Mouse (Mus musculus): ENCODE measurements around the gene Slc41a3. TPM values are rescaled to one million over a fixed set of nuclear protein-coding genes. Genes with fewer than 3 reads are reported as not detected.

The Slc41a3 gene
- polyA plus RNA-seq, 1 experiment = not detected

- Histone ChIP-seq H3K27ac (ENCODE audit: insufficient read depth, low read depth, low read length) (peak overlapping the region; percentile 37; the same call in 1 of the 2 replicates), H3K4me1 (ENCODE audit: control insufficient read depth, insufficient read depth, low read length) (peaks cover 24% of the 10 kb centered on the region), H3K4me3 (ENCODE audit: insufficient read depth, low read depth, low read length) (no peak overlapping the region)
- WGBS = 45% methylated on average over 13 of the region's 13 CpGs
- no peak for TF ChIP-seq POLR2A (IDR thresholded peaks at IDR 0.05; ENCODE audit: insufficient read depth, low read depth, low read length)
- TF ChIP-seq CTCF (IDR thresholded peaks at IDR 0.05; ENCODE audit: insufficient read depth, low read depth, low read length) = no peak
Measured at GRCm38 (mm10) chr6:90565357-90566215, 38.9 kb upstream of the Slc41a3 start.

- WGBS = 95% methylated on average over 3 of the region's 3 CpGs
- Histone ChIP-seq H3K27ac (ENCODE audit: insufficient read depth, low read depth, low read length) (no peak overlapping the region), H3K4me3 (ENCODE audit: insufficient read depth, low read depth, low read length) (no peak overlapping the region), H3K4me1 (ENCODE audit: control insufficient read depth, insufficient read depth, low read length) (peaks cover 22% of the 10 kb centered on the region)
- TF ChIP-seq POLR2A (IDR thresholded peaks at IDR 0.05; ENCODE audit: insufficient read depth, low read depth, low read length) (no peak), CTCF (IDR thresholded peaks at IDR 0.05; ENCODE audit: insufficient read depth, low read depth, low read length) (no peak)
Measured at GRCm38 (mm10) chr6:90567486-90567885, 37.0 kb upstream of the Slc41a3 start.

- H3K27ac ChIP-seq (ENCODE audit: insufficient read depth, low read depth, low read length) = no peak overlapping the region
- H3K4me3 ChIP-seq (ENCODE audit: insufficient read depth, low read depth, low read length) = no peak overlapping the region
- H3K4me1 ChIP-seq (ENCODE audit: control insufficient read depth, insufficient read depth, low read length) = peaks cover 22% of the 10 kb centered on the region
- WGBS = 83% methylated on average over 3 of the region's 3 CpGs
- TF ChIP-seq POLR2A (IDR thresholded peaks at IDR 0.05; ENCODE audit: insufficient read depth, low read depth, low read length) (no peak), CTCF (IDR thresholded peaks at IDR 0.05; ENCODE audit: insufficient read depth, low read depth, low read length) (no peak)
Measured at GRCm38 (mm10) chr6:90567928-90568327, 36.6 kb upstream of the Slc41a3 start.

GRCm38 (mm10) chr6:90568721-90569120 lies 35.8 kb upstream of the Slc41a3 start:
- TF ChIP-seq POLR2A (IDR thresholded peaks at IDR 0.05; ENCODE audit: insufficient read depth, low read depth, low read length) = no peak
- no peak for TF ChIP-seq CTCF (IDR thresholded peaks at IDR 0.05; ENCODE audit: insufficient read depth, low read depth, low read length)
- Histone ChIP-seq H3K27ac (ENCODE audit: insufficient read depth, low read depth, low read length) (no peak overlapping the region), H3K4me1 (ENCODE audit: control insufficient read depth, insufficient read depth, low read length) (peaks cover 22% of the 10 kb centered on the region), H3K4me3 (ENCODE audit: insufficient read depth, low read depth, low read length) (no peak overlapping the region)
- 70% methylated on average over 4 of the region's 4 CpGs for WGBS

- no peak overlapping the region for H3K4me3 ChIP-seq (ENCODE audit: insufficient read depth, low read depth, low read length)
- no peak for TF ChIP-seq POLR2A (IDR thresholded peaks at IDR 0.05; ENCODE audit: insufficient read depth, low read depth, low read length)
- TF ChIP-seq CTCF (IDR thresholded peaks at IDR 0.05; ENCODE audit: insufficient read depth, low read depth, low read length) = no peak
- WGBS = 83% methylated on average over 12 of the region's 12 CpGs
- peaks cover 14% of the 10 kb centered on the region for H3K4me1 ChIP-seq (ENCODE audit: control insufficient read depth, insufficient read depth, low read length)
- no peak overlapping the region for H3K27ac ChIP-seq (ENCODE audit: insufficient read depth, low read depth, low read length)
Measured at GRCm38 (mm10) chr6:90569736-90570383, 34.7 kb upstream of the Slc41a3 start.

GRCm38 (mm10) chr6:90570392-90570791 lies 34.1 kb upstream of the Slc41a3 start:
- no peak for TF ChIP-seq POLR2A (IDR thresholded peaks at IDR 0.05; ENCODE audit: insufficient read depth, low read depth, low read length)
- TF ChIP-seq CTCF (IDR thresholded peaks at IDR 0.05; ENCODE audit: insufficient read depth, low read depth, low read length) = no peak
- 88% methylated on average over 8 of the region's 8 CpGs for WGBS
- no peak overlapping the region for H3K27ac ChIP-seq (ENCODE audit: insufficient read depth, low read depth, low read length)
- H3K4me1 ChIP-seq (ENCODE audit: control insufficient read depth, insufficient read depth, low read length) = peaks cover 11% of the 10 kb centered on the region
- H3K4me3 ChIP-seq (ENCODE audit: insufficient read depth, low read depth, low read length) = no peak overlapping the region

- WGBS = 42% methylated on average over 3 of the region's 3 CpGs
- TF ChIP-seq POLR2A (IDR thresholded peaks at IDR 0.05; ENCODE audit: insufficient read depth, low read depth, low read length) = no peak
- TF ChIP-seq CTCF (IDR thresholded peaks at IDR 0.05; ENCODE audit: insufficient read depth, low read depth, low read length) = no peak
- no peak overlapping the region for H3K27ac ChIP-seq (ENCODE audit: insufficient read depth, low read depth, low read length)
Measured at GRCm38 (mm10) chr6:90575261-90575715, 29.2 kb upstream of the Slc41a3 start.

GRCm38 (mm10) chr6:90578174-90578573 lies 26.4 kb upstream of the Slc41a3 start:
- TF ChIP-seq POLR2A (IDR thresholded peaks at IDR 0.05; ENCODE audit: insufficient read depth, low read depth, low read length) = no peak
- TF ChIP-seq CTCF (IDR thresholded peaks at IDR 0.05; ENCODE audit: insufficient read depth, low read depth, low read length) = no peak
- Histone ChIP-seq H3K4me3 (ENCODE audit: insufficient read depth, low read depth, low read length) (no peak overlapping the region), H3K27ac (ENCODE audit: insufficient read depth, low read depth, low read length) (no peak overlapping the region), H3K4me1 (ENCODE audit: control insufficient read depth, insufficient read depth, low read length) (no peaks in the 10 kb centered on the region)
- WGBS = 54% methylated on average over 3 of the region's 3 CpGs

More at GRCm38 (mm10) chr6:90575261-90575715, 29.2 kb upstream of the Slc41a3 start:
- Histone ChIP-seq H3K4me1 (ENCODE audit: control insufficient read depth, insufficient read depth, low read length) (no peaks in the 10 kb centered on the region), H3K4me3 (ENCODE audit: insufficient read depth, low read depth, low read length) (no peak overlapping the region)

GRCm38 (mm10) chr6:90582331-90582730 lies 22.2 kb upstream of the Slc41a3 start:
- WGBS = 80% methylated on average over 2 of the region's 2 CpGs
- Histone ChIP-seq H3K4me3 (ENCODE audit: insufficient read depth, low read depth, low read length) (no peak overlapping the region), H3K4me1 (ENCODE audit: control insufficient read depth, insufficient read depth, low read length) (no peaks in the 10 kb centered on the region), H3K27ac (ENCODE audit: insufficient read depth, low read depth, low read length) (no peak overlapping the region)
- TF ChIP-seq CTCF (IDR thresholded peaks at IDR 0.05; ENCODE audit: insufficient read depth, low read depth, low read length) (no peak), POLR2A (IDR thresholded peaks at IDR 0.05; ENCODE audit: insufficient read depth, low read depth, low read length) (no peak)

Measured in olfactory bulb, adult 2 months (tissue).